Mouse (Mus musculus): Measurements from ENCODE around the gene Dok3. TPM values are rescaled to one million over a fixed set of nuclear protein-coding genes. Genes with fewer than 3 reads are reported as not detected.

The Dok3 gene
- polyA plus RNA-seq (2014; fragmentation: Illumina TruSeq; extraction: RNeasy Lipid Tissue Mini Kit (QIAGEN cat#74804); ENCODE audit: low read depth, low replicate concordance): not detected

DNA sequence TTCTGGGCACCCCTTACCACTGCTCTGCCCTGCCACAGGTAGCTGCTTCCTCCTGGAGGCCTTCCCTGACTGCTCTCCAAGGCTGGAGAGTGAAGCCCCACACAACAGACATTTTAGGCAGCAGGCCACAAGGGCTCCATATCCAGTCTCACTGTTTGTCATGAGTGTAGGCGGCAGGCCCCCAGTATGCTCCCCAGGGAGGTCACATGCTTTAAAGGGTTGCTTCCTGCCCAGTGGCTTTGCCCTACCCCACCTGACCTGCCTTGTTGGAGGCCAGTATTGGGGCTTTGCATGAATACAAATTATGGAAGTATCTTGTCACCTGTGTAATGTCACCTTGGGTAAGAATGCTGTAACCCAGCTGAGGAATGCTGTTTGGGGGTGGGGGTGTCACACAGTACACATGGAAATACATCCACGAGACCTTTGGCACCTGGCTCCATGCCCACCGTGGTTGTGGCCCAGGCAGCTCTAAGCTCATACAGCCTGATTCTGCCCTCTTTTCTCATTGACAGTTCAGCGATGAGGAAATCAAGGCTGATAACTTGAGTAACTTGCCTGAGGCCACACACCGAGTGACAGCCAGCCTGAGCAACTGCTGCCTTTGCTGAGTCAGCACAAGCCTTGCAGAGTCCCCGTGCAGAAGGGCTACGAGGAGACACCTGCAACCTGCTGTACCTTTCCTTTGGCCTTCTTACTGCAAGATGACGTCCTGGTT, at the start of gene Dok3:
TSS of gene Dok3 (minus strand) at position 99 of the 718 bp plus-strand sequence.

DNA sequence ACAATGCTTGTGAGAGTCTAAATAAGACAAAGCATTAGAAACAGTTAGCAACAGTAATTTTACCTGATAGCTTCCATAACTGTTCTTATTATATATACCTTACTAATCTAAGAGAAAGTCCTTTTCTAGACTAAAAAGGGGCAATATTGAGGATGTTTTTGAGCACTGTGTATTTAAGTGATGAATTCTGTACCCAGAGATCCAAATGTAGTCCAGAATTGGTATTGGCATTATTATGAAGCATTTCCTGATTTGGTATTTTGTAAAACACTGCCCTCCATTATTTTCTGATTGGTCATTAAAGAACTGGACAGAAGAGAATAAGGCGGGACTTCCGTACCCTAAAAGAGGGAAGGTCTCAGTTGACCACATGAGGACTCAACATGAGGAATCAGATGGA, 44.3 kb upstream of the Dok3 start, which contains the start of gene Tmed9:
TSS of gene Tmed9 (plus strand) at position 301 of the 400 bp plus-strand sequence.

GRCm38 (mm10) chr13:55571027-55571751, 42.1 kb upstream of the Dok3 start, which contains the start of gene Fam193b:
Fam193b (minus strand) TSS chr13:55571120.

GRCm38 (mm10) chr13:55536194-55537175, 7.4 kb upstream of the Dok3 start, which contains the start of gene Ddx41:
Ddx41 (minus strand) TSS chr13:55536658.

DNA sequence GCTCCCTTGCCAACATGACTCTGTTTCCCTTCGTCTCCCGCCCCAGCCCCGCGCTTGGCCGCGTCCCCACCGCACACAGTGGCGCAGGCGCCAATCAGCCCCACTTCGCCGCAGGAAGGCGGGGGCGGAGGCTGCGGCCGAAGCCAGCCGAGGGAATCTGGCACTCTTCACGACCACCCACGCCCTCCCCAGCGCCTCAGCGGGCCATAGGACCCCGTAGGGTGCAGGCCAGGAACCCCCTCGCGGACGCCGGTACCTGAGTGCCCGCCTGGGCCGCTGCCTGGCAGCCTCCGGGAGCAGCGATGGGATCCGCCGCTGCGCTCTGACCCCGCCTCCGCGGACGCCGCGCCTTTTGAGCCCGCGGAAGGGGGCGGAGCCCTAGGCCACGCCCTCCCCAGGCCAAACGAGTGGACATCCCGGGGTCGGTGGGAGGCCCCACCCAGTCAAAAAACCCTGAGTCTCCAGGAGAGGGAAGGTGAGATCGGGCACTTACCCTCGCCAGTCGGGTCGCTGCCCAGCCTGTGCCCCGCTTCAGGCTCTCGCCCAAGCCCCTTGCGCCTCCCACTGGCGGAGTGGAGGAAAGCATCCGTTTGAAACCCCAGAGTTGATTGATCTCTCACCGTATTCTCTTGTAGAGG, 15.9 kb downstream of the Dok3 start, which contains the start of gene Pdlim7:
TSS of gene Pdlim7 (minus strand) at position 566 of the 638 bp plus-strand sequence.

GRCm38 (mm10) chr13:55487578-55488498, 41.3 kb downstream of the Dok3 start, which contains the start of gene Dbn1:
Dbn1 (minus strand) TSS chr13:55488111.

Other genes starting within 250 kb of the Dok3 start
- 11.6 TPM for gene Prelid1, start 208.8 kb downstream of the Dok3 start, polyA plus RNA-seq (2014; fragmentation: Illumina TruSeq; extraction: RNeasy Lipid Tissue Mini Kit (QIAGEN cat#74804); ENCODE audit: low read depth, low replicate concordance)
- 10.4 TPM for gene Rab24, start 207.3 kb downstream of the Dok3 start, polyA plus RNA-seq (2014; fragmentation: Illumina TruSeq; extraction: RNeasy Lipid Tissue Mini Kit (QIAGEN cat#74804); ENCODE audit: low read depth, low replicate concordance)
- gene Mxd3, start 199.5 kb downstream of the Dok3 start, polyA plus RNA-seq (2014; fragmentation: Illumina TruSeq; extraction: RNeasy Lipid Tissue Mini Kit (QIAGEN cat#74804); ENCODE audit: low read depth, low replicate concordance): not detected
- 37.2 TPM for gene Lman2, start 166.5 kb downstream of the Dok3 start, polyA plus RNA-seq (2014; fragmentation: Illumina TruSeq; extraction: RNeasy Lipid Tissue Mini Kit (QIAGEN cat#74804); ENCODE audit: low read depth, low replicate concordance)
- gene Rgs14, start 159.6 kb downstream of the Dok3 start, polyA plus RNA-seq (2014; fragmentation: Illumina TruSeq; extraction: RNeasy Lipid Tissue Mini Kit (QIAGEN cat#74804); ENCODE audit: low read depth, low replicate concordance): not detected
- gene Slc34a1, start 131.1 kb downstream of the Dok3 start, polyA plus RNA-seq (2014; fragmentation: Illumina TruSeq; extraction: RNeasy Lipid Tissue Mini Kit (QIAGEN cat#74804); ENCODE audit: low read depth, low replicate concordance): 557 TPM
- gene Pfn3, start 114.1 kb downstream of the Dok3 start, polyA plus RNA-seq (2014; fragmentation: Illumina TruSeq; extraction: RNeasy Lipid Tissue Mini Kit (QIAGEN cat#74804); ENCODE audit: low read depth, low replicate concordance): not detected
- not detected for gene F12, start 102.5 kb downstream of the Dok3 start, polyA plus RNA-seq (2014; fragmentation: Illumina TruSeq; extraction: RNeasy Lipid Tissue Mini Kit (QIAGEN cat#74804); ENCODE audit: low read depth, low replicate concordance)
- 3.1 TPM for gene Grk6, start 84.2 kb downstream of the Dok3 start, polyA plus RNA-seq (2014; fragmentation: Illumina TruSeq; extraction: RNeasy Lipid Tissue Mini Kit (QIAGEN cat#74804); ENCODE audit: low read depth, low replicate concordance)
- not detected for gene Prr7, start 65.0 kb downstream of the Dok3 start, polyA plus RNA-seq (2014; fragmentation: Illumina TruSeq; extraction: RNeasy Lipid Tissue Mini Kit (QIAGEN cat#74804); ENCODE audit: low read depth, low replicate concordance)
- gene Dbn1, start 41.2 kb downstream of the Dok3 start, polyA plus RNA-seq (2014; fragmentation: Illumina TruSeq; extraction: RNeasy Lipid Tissue Mini Kit (QIAGEN cat#74804); ENCODE audit: low read depth, low replicate concordance): 1.0 TPM
- gene Pdlim7, start 15.6 kb downstream of the Dok3 start, polyA plus RNA-seq (2014; fragmentation: Illumina TruSeq; extraction: RNeasy Lipid Tissue Mini Kit (QIAGEN cat#74804); ENCODE audit: low read depth, low replicate concordance): 0.40 TPM
- gene Ddx41, start 7.4 kb upstream of the Dok3 start, polyA plus RNA-seq (2014; fragmentation: Illumina TruSeq; extraction: RNeasy Lipid Tissue Mini Kit (QIAGEN cat#74804); ENCODE audit: low read depth, low replicate concordance): 1.7 TPM
- 3.2 TPM for gene Fam193b, start 41.8 kb upstream of the Dok3 start, polyA plus RNA-seq (2014; fragmentation: Illumina TruSeq; extraction: RNeasy Lipid Tissue Mini Kit (QIAGEN cat#74804); ENCODE audit: low read depth, low replicate concordance)
- 45.7 TPM for gene Tmed9, start 44.4 kb upstream of the Dok3 start, polyA plus RNA-seq (2014; fragmentation: Illumina TruSeq; extraction: RNeasy Lipid Tissue Mini Kit (QIAGEN cat#74804); ENCODE audit: low read depth, low replicate concordance)
- gene B4galt7, start 70.6 kb upstream of the Dok3 start, polyA plus RNA-seq (2014; fragmentation: Illumina TruSeq; extraction: RNeasy Lipid Tissue Mini Kit (QIAGEN cat#74804); ENCODE audit: low read depth, low replicate concordance): 1.7 TPM
- 48.5 TPM for gene Caml, start 93.7 kb upstream of the Dok3 start, polyA plus RNA-seq (2014; fragmentation: Illumina TruSeq; extraction: RNeasy Lipid Tissue Mini Kit (QIAGEN cat#74804); ENCODE audit: low read depth, low replicate concordance)
- gene Ddx46, start 105.7 kb upstream of the Dok3 start, polyA plus RNA-seq (2014; fragmentation: Illumina TruSeq; extraction: RNeasy Lipid Tissue Mini Kit (QIAGEN cat#74804); ENCODE audit: low read depth, low replicate concordance): 56.2 TPM
- gene B230219D22Rik, start 163.8 kb upstream of the Dok3 start, polyA plus RNA-seq (2014; fragmentation: Illumina TruSeq; extraction: RNeasy Lipid Tissue Mini Kit (QIAGEN cat#74804); ENCODE audit: low read depth, low replicate concordance): 133 TPM
- 121 TPM for gene Txndc15, start 185.4 kb upstream of the Dok3 start, polyA plus RNA-seq (2014; fragmentation: Illumina TruSeq; extraction: RNeasy Lipid Tissue Mini Kit (QIAGEN cat#74804); ENCODE audit: low read depth, low replicate concordance)
- gene Pcbd2, start 198.1 kb upstream of the Dok3 start, polyA plus RNA-seq (2014; fragmentation: Illumina TruSeq; extraction: RNeasy Lipid Tissue Mini Kit (QIAGEN cat#74804); ENCODE audit: low read depth, low replicate concordance): 18.8 TPM

All from kidney, adult 10 weeks (tissue).